Mouse (Mus musculus): Measurements from ENCODE around the gene Ndrg3. TPM values are rescaled to one million over a fixed set of nuclear protein-coding genes. Genes with fewer than 3 reads are reported as not detected.
"Not testable (repeated sequence)": the region's sequence is repeated elsewhere in the genome, so short reads cannot be mapped to it uniquely, and the experiment has no call there.

Ndrg3 gene
- polyA plus RNA-seq, 1 experiment from 2014 or later: 48.2 TPM

DNA sequence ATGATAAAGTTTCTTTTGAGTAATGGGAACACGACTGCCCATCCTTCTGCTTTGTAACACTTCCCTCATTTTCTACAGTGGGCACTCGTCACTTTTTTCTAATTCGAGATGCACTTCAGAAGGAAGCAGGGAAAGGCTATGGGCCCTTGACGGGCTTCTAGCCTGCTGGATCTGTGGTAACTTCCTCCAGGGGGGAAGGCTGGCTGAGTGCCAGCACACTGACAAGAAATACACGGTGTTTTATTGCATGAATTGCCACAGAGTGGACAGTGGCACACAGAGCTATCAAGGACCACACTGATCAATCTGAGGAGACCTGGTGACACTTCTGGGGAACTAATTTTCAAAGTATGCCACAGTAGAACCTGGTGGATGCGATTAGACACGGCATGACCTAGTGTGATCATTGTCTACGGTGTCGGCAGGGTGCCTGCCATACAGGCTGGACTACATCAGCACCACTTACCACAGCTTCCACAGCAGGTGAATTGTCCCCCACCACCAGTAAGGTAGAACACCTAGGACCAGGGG is 95.4 kb downstream of the Ndrg3 start:
- H3K4me2 ChIP-seq (replicated peaks; ENCODE audit: low read depth, low read length): no peak overlapping the region
- WGBS: 81% methylated on average over 9 of the region's 9 CpGs
- no peak overlapping the region for H3K27ac ChIP-seq (ENCODE audit: low read depth, low read length)
- no peaks in the 10 kb centered on the region for H3K36me3 ChIP-seq (ENCODE audit: control insufficient read depth, insufficient read depth, low read length)
- no peak overlapping the region for H3K4me3 ChIP-seq (ENCODE audit: low read depth, low read length)
- ATAC-seq (ENCODE audit: low FRiP score) (no peak), DNase-seq (ENCODE audit: low spot score) (no peak)
- H3K9me3 ChIP-seq (ENCODE audit: control insufficient read depth, low read length): no peaks in the 10 kb centered on the region
- H3K4me1 ChIP-seq (replicated peaks; ENCODE audit: control insufficient read depth, insufficient read depth, low read length): no peaks in the 10 kb centered on the region
- no peaks in the 10 kb centered on the region for H3K27me3 ChIP-seq (ENCODE audit: control insufficient read depth, insufficient read depth, low read length)
- no peak overlapping the region for H3K9ac ChIP-seq (ENCODE audit: low read depth, low read length)

DNA sequence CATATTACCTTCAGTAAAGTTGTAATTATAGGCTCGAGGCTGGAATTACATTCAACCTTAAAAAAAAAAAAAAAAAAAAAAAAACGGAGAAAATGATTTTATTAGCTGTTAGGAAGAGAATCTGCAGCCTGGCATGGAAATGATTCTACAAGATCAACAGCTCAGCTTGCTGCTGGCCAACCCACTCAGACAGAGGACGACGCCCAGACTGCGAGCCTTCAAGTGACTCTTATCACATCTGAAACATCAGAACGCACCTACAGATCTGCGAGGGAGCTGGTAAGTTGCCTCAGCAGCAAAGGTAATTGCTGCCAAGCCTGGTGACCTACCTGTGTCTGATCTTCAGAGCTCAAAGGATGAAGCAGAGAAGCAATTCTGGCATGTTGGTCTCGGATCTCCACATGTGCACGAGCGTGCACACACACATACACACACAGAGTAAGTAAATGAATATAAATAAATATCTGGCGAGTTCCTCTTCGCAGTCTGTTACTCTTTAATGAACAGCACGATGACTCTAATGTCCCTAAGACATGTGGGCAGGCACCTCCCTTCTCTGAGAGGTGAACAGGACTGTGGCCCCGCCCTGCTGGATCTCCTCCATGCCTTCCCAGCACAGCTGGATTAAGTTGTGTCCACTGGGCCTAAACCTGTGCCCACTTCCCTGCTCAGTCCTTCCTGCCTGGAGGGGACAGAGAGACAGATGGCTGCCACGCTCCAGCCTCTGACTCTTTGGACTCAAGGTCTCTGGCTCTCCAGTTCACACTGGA is 97.2 kb downstream of the Ndrg3 start:
- DNase-seq (ENCODE audit: low spot score) (no peak), ATAC-seq (ENCODE audit: low FRiP score) (no peak)
- H3K27ac ChIP-seq (ENCODE audit: low read depth, low read length): no peak overlapping the region
- no peaks in the 10 kb centered on the region for H3K27me3 ChIP-seq (ENCODE audit: control insufficient read depth, insufficient read depth, low read length)
- WGBS: 84% methylated on average over 15 of the region's 15 CpGs
- no peak overlapping the region for H3K4me2 ChIP-seq (replicated peaks; ENCODE audit: low read depth, low read length)
- H3K4me3 ChIP-seq (ENCODE audit: low read depth, low read length): no peak overlapping the region
- no peaks in the 10 kb centered on the region for H3K36me3 ChIP-seq (ENCODE audit: control insufficient read depth, insufficient read depth, low read length)
- no peaks in the 10 kb centered on the region for H3K9me3 ChIP-seq (ENCODE audit: control insufficient read depth, low read length)
- H3K4me1 ChIP-seq (replicated peaks; ENCODE audit: control insufficient read depth, insufficient read depth, low read length): no peaks in the 10 kb centered on the region
- no peak overlapping the region for H3K9ac ChIP-seq (ENCODE audit: low read depth, low read length)

DNA sequence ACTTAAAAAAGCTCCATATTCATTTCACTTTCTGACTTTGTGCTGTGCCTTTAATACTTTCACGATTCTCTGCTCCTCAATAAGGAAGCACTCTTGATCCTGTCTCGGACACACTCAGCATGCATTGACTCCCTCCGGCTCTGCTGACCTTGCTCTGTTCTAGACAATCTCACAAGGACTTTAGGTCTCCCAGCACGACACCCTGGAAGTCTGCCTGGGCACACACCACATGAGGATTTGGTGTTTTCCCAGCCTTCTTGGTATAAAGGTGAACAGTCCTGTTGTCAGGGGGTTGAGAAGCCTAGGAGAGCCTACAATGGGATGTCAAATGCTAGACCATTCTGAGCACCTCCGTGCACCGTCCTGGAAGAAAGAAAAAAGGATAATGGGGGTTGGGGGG is 99.0 kb downstream of the Ndrg3 start:
- ATAC-seq (ENCODE audit: low FRiP score): no peak
- H3K36me3 ChIP-seq (ENCODE audit: control insufficient read depth, insufficient read depth, low read length): no peaks in the 10 kb centered on the region
- DNase-seq (ENCODE audit: low spot score): no peak

DNA sequence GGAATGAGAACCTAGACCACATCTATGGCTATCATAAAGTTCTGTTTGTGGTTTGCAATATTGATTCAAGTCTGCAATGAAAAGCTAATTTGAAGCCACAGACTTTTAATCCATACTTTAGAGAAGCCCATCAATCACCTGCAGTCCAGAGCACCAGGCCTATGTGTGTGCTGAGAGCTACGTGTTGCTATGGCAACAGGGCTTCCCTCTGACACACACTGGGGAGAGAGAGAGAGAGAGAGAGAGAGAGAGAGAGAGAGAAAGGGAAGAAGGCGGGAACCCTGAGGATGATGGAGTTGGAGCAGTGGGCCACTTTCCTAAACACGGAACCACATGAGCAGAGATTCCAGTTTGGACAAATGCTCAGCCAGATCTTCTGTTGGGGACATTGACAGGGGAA is 99.6 kb downstream of the Ndrg3 start:
- 30% methylated on average over 3 of the region's 3 CpGs for WGBS
- Histone ChIP-seq H3K9ac (ENCODE audit: low read depth, low read length) (no peak overlapping the region), H3K4me2 (replicated peaks; ENCODE audit: low read depth, low read length) (no peak overlapping the region), H3K9me3 (ENCODE audit: control insufficient read depth, low read length) (no peaks in the 10 kb centered on the region), H3K36me3 (ENCODE audit: control insufficient read depth, insufficient read depth, low read length) (no peaks in the 10 kb centered on the region), H3K27ac (ENCODE audit: low read depth, low read length) (no peak overlapping the region), H3K4me1 (replicated peaks; ENCODE audit: control insufficient read depth, insufficient read depth, low read length) (no peaks in the 10 kb centered on the region), H3K27me3 (ENCODE audit: control insufficient read depth, insufficient read depth, low read length) (no peaks in the 10 kb centered on the region), H3K4me3 (ENCODE audit: low read depth, low read length) (no peak overlapping the region)
- DNase-seq (ENCODE audit: low spot score): peak; percentile 48
- peak; percentile 57 for ATAC-seq (ENCODE audit: low FRiP score)

More for the DNA sequence above, 99.0 kb downstream of the Ndrg3 start:
- 74% methylated on average over 6 of the region's 6 CpGs for WGBS
- Histone ChIP-seq H3K9ac (ENCODE audit: low read depth, low read length) (no peak overlapping the region), H3K27ac (ENCODE audit: low read depth, low read length) (no peak overlapping the region), H3K4me1 (replicated peaks; ENCODE audit: control insufficient read depth, insufficient read depth, low read length) (no peaks in the 10 kb centered on the region), H3K4me3 (ENCODE audit: low read depth, low read length) (no peak overlapping the region), H3K9me3 (ENCODE audit: control insufficient read depth, low read length) (no peaks in the 10 kb centered on the region), H3K4me2 (replicated peaks; ENCODE audit: low read depth, low read length) (no peak overlapping the region), H3K27me3 (ENCODE audit: control insufficient read depth, insufficient read depth, low read length) (no peaks in the 10 kb centered on the region)

DNA sequence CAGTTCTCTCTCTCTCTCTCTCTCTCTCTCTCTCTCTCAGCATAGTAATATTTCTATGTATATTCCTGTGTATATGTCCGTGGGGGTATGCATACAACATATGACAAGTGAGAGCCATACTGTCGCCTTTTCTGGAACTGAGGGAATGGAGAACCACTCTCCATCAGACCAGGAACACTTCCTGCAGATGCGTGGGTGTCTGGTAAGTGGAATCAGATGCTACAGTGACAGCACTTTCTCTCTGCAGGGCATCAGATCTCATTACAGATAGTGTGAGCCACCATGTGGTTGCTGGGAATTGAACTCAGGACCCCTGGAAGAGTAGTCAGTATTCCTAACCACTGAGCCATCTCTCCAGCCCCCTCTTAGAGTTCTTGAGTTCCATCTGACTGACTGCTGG is 103.4 kb downstream of the Ndrg3 start:
- Histone ChIP-seq H3K9me3 (ENCODE audit: control insufficient read depth, low read length) (no peaks in the 10 kb centered on the region), H3K36me3 (ENCODE audit: control insufficient read depth, insufficient read depth, low read length) (no peaks in the 10 kb centered on the region), H3K27me3 (ENCODE audit: control insufficient read depth, insufficient read depth, low read length) (no peaks in the 10 kb centered on the region), H3K4me2 (replicated peaks; ENCODE audit: low read depth, low read length) (no peak overlapping the region), H3K27ac (ENCODE audit: low read depth, low read length) (no peak overlapping the region), H3K4me1 (replicated peaks; ENCODE audit: control insufficient read depth, insufficient read depth, low read length) (no peaks in the 10 kb centered on the region), H3K9ac (ENCODE audit: low read depth, low read length) (no peak overlapping the region), H3K4me3 (ENCODE audit: low read depth, low read length) (no peak overlapping the region)
- DNase-seq (ENCODE audit: low spot score) (no peak), ATAC-seq (ENCODE audit: low FRiP score) (no peak)
- WGBS: 70% methylated on average over 3 of the region's 3 CpGs

DNA sequence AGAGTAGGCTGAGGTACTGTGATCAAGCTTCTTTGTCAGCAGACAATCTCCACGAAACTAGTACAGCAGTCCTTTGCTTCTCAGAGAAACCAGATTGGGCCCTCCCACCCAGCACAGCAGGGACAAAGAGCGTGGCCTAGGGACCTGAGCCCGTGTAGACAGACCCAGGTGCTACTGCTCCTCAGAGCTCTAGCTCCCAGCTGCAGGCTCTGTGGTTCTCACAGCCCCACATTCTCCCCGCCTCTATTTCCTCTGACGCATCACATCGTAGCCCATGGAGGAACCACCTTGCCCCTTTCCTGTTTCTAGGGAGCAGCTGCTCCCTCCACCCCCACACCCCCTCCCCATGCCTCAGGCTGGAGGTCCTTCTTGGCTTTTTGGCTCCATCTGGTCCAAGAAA is 104.8 kb downstream of the Ndrg3 start, which contains the start of gene Sla2:
Sla2 (minus strand) TSS at position 176 of the 400 bp plus-strand sequence.
- ATAC-seq (ENCODE audit: low FRiP score) (no peak), DNase-seq (ENCODE audit: low spot score) (no peak)
- WGBS: 62% methylated on average over 6 of the region's 6 CpGs

DNA sequence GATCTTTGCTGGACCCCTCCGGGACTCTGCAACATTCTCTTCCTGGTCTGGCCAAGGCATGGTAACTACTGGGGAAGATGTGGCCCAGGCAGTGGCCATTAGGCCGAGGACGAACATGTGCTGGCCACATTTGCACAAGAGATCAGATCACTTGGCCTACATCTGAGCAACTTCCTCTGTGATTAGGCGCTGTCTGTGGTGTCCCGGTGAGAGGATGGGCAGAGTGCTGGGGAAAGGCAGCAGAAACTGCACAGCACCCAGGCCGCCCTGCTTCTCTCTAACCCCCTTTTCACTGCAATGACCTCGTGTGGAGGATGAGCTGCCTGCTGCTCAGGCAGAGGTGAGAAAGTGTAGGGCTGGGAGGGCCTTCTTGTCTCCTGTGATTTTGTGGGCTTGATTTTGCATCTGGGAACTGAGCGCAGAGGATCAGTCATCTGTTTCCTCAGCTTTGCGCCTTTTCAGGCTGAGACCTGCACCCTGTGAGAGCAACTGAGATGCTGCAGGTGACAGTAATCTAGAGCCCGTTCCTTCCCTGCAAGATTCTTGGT is 105.7 kb downstream of the Ndrg3 start:
- ATAC-seq (ENCODE audit: low FRiP score): no peak
- DNase-seq (ENCODE audit: low spot score): no peak

More for the DNA sequence above, 104.8 kb downstream of the Ndrg3 start, which contains the start of gene Sla2:
- Histone ChIP-seq H3K4me2 (replicated peaks; ENCODE audit: low read depth, low read length) (no peak within 1 kb of the TSS), H3K36me3 (ENCODE audit: control insufficient read depth, insufficient read depth, low read length) (no peaks in the 10 kb centered on the region), H3K27me3 (ENCODE audit: control insufficient read depth, insufficient read depth, low read length) (no peaks in the 10 kb centered on the region), H3K27ac (ENCODE audit: low read depth, low read length) (no peak within 1 kb of the TSS), H3K9me3 (ENCODE audit: control insufficient read depth, low read length) (no peaks in the 10 kb centered on the region), H3K9ac (ENCODE audit: low read depth, low read length) (no peak within 1 kb of the TSS), H3K4me3 (ENCODE audit: low read depth, low read length) (no peak within 1 kb of the TSS), H3K4me1 (replicated peaks; ENCODE audit: control insufficient read depth, insufficient read depth, low read length) (no peaks in the 10 kb centered on the region)

DNA sequence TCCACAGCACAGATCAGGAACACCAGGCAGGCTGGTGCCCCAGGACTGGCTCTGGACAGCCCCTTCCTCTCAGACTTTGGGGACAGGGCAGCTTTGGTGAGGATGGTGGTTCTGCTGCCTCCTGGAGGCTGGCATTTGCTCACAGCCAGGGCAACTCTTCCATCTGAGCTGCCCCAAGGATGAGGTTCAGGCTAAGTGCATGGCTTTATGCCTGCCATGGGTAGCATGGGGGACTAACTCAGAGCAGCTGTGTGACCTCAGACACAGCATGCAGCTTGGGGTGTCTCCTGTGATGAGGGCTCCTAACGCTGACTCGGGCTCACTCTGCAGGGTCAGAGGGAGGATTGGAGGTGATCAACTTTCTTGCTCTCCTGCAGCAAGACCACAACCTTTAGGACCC is 106.2 kb downstream of the Ndrg3 start:
- H3K27me3 ChIP-seq (ENCODE audit: control insufficient read depth, insufficient read depth, low read length); H3K9ac ChIP-seq (ENCODE audit: low read depth, low read length); DNase-seq (ENCODE audit: low spot score); H3K4me3 ChIP-seq (ENCODE audit: low read depth, low read length); H3K36me3 ChIP-seq (ENCODE audit: control insufficient read depth, insufficient read depth, low read length); H3K9me3 ChIP-seq (ENCODE audit: control insufficient read depth, low read length); ATAC-seq (ENCODE audit: low FRiP score); H3K4me1 ChIP-seq (replicated peaks; ENCODE audit: control insufficient read depth, insufficient read depth, low read length); H3K4me2 ChIP-seq (replicated peaks; ENCODE audit: low read depth, low read length); H3K27ac ChIP-seq (ENCODE audit: low read depth, low read length): not testable (repeated sequence)
- 64% methylated on average over 2 of the region's 2 CpGs for WGBS

More for the DNA sequence above, 105.7 kb downstream of the Ndrg3 start:
- H3K36me3 ChIP-seq (ENCODE audit: control insufficient read depth, insufficient read depth, low read length): no peaks in the 10 kb centered on the region
- H3K4me1 ChIP-seq (replicated peaks; ENCODE audit: control insufficient read depth, insufficient read depth, low read length): no peaks in the 10 kb centered on the region
- no peaks in the 10 kb centered on the region for H3K27me3 ChIP-seq (ENCODE audit: control insufficient read depth, insufficient read depth, low read length)
- H3K4me2 ChIP-seq (replicated peaks; ENCODE audit: low read depth, low read length): no peak overlapping the region
- 73% methylated on average over 10 of the region's 10 CpGs for WGBS
- no peak overlapping the region for H3K4me3 ChIP-seq (ENCODE audit: low read depth, low read length)
- H3K27ac ChIP-seq (ENCODE audit: low read depth, low read length): no peak overlapping the region
- H3K9me3 ChIP-seq (ENCODE audit: control insufficient read depth, low read length): no peaks in the 10 kb centered on the region
- no peak overlapping the region for H3K9ac ChIP-seq (ENCODE audit: low read depth, low read length)
